Mouse (Mus musculus) myocyte (in vitro differentiated cells): ENCODE data around the gene Stat5a. TPM values are rescaled to one million over a fixed set of nuclear protein-coding genes. Genes with fewer than 3 reads are reported as not detected.

Source experiments
- H3K27me3 ChIP-seq: one replicate; pipeline ENCODE4 v1.6.1; 2011; ENCODE audit not compliant: control insufficient read depth, insufficient read depth, insufficient read length
- H3K36me3 ChIP-seq: one replicate; pipeline ENCODE4 v1.6.1; 2011; ENCODE audit not compliant: control insufficient read depth, insufficient read depth
- H3K4me2 ChIP-seq: one replicate; pipeline ENCODE4 v1.6.1; 2011; ENCODE audit warnings: low read depth, control low read depth
- H3K4me3 ChIP-seq: one replicate; pipeline ENCODE4 v1.5.1; 2011; ENCODE audit warnings: mild to moderate bottlenecking, control low read depth, moderate library complexity
- H3K79me2 ChIP-seq: one replicate; pipeline ENCODE4 v1.6.1; 2011; ENCODE audit not compliant: control insufficient read depth, insufficient read depth
- H3ac ChIP-seq: one replicate; pipeline ENCODE4 v1.6.1; 2011; ENCODE audit not compliant: control insufficient read depth, insufficient read length
- CEBPB ChIP-seq: IDR thresholded peaks from 2 replicates; pipeline ENCODE4 v1.6.1; 2011; ENCODE audit warnings: mild to moderate bottlenecking, moderate library complexity; ENCODE audit not compliant: poor library complexity, insufficient read depth, severe bottlenecking
- E2F4 ChIP-seq: IDR thresholded peaks from one replicate; pipeline ENCODE4 v1.6.1; 2011; ENCODE audit warnings: mild to moderate bottlenecking, control low read depth, moderate library complexity; ENCODE audit not compliant: insufficient read depth
- MAX ChIP-seq: IDR thresholded peaks from one replicate; pipeline ENCODE4 v1.6.1; 2011; ENCODE audit warnings: low read depth, mild to moderate bottlenecking, control low read depth
- MYOD1 ChIP-seq, 3 experiments: IDR thresholded peaks; one replicate each; pipeline ENCODE4 v1.6.1; 2011; ENCODE audit warnings: control low read depth in 2 of 3, low read depth in 2 of 3, mild to moderate bottlenecking in 2 of 3, moderate library complexity in 1 of 3; ENCODE audit not compliant: insufficient read length in 2 of 3, control insufficient read depth in 1 of 3
- MYOG ChIP-seq, 3 experiments: IDR thresholded peaks; one replicate each; pipeline ENCODE4 v1.6.1; 2011; ENCODE audit warnings: control low read depth in 2 of 3, low read depth in 2 of 3, mild to moderate bottlenecking in 2 of 3; ENCODE audit not compliant: insufficient read length in 2 of 3, control insufficient read depth in 1 of 3, insufficient read depth in 1 of 3
- POLR2A ChIP-seq: IDR thresholded peaks from one replicate; pipeline ENCODE4 v1.6.1; 2011; ENCODE audit warnings: low read depth, mild to moderate bottlenecking, control low read depth, moderate library complexity; ENCODE audit not compliant: insufficient read length
- POLR2AphosphoS2 ChIP-seq: IDR thresholded peaks from one replicate; pipeline ENCODE4 v1.6.1; 2011; ENCODE audit warnings: low read depth, control low read depth; ENCODE audit not compliant: insufficient read length
- REST ChIP-seq: IDR thresholded peaks from one replicate; pipeline ENCODE4 v1.6.1; 2011; ENCODE audit warnings: mild to moderate bottlenecking, control low read depth, moderate library complexity; ENCODE audit not compliant: insufficient read depth, insufficient read length
- SRF ChIP-seq: IDR thresholded peaks from one replicate; pipeline ENCODE4 v1.6.1; 2011; ENCODE audit warnings: low read depth; ENCODE audit not compliant: control insufficient read depth, insufficient read length
- TCF12 ChIP-seq: IDR thresholded peaks from one replicate; pipeline ENCODE4 v1.6.1; 2011; ENCODE audit warnings: mild to moderate bottlenecking, control low read depth; ENCODE audit not compliant: poor library complexity, insufficient read depth, severe bottlenecking
- TCF3 ChIP-seq: IDR thresholded peaks from one replicate; pipeline ENCODE4 v1.6.1; 2011; ENCODE audit warnings: low read depth, control low read depth; ENCODE audit not compliant: insufficient read length
- USF1 ChIP-seq: IDR thresholded peaks from one replicate; pipeline ENCODE4 v1.6.1; 2011; ENCODE audit warnings: low read depth, mild to moderate bottlenecking, control low read depth, moderate library complexity
- polyA plus RNA-seq: library from polyadenylated mRNA; unstranded; fragments of >200 nt; fragmentation: generic; extraction: Trizol; gene quantifications from one replicate; pipeline ENCODE4 v1.2.1, GENCODE M21; 2012; ENCODE audit warnings: missing spikeins

Stat5a gene
- polyA plus RNA-seq, 1 experiment = 27.2 TPM

DNA sequence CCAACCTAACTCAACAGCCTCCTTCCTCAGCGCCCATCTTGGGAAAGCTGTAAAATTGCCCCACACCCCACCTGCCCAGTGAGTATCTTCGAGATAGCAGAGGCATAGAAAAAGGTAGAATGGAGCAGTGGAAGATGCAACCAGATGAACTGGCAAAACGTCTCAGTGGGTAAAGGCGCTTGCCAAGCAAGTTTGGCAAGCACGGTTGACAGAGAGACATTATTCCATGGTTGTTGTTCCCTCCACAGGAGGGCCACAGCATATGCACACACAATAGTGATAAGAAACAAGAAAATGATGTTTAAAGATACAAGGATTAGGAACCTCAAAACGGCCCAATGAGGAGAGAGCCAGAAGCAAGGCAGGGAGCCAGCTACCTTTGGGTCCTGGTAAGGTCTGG lies 1.2 kb upstream of the Stat5a start:
- peaks cover 17% of the 10 kb centered on the region for H3K27me3 ChIP-seq

DNA sequence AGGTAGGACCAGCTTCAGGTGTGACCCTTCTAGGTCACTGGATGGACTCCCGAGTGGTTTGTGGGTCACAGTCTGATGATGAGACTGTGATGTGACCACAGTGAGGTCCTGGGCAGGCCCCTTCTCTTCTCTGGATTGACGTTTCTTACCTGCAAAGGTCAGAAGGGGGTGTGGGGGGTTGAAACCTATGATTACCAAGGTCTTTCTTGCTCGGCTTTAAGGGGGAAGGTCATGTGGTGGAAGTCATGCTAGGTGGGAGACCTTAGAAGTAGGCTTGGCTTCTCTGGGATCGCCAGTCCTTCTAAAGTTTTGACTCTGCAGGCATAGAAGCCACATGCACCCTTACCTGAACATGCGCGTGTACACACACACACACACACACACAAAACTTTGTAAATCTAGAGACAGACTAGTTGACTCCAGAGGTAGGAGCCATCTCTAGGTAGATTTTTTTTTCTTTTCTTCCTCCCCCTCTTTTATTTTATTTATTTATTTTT lies 476 bp downstream of the Stat5a start:
- Histone ChIP-seq H3K4me2 (peak overlapping the region; percentile 97), H3K4me3 (peak overlapping the region; percentile 39), H3K27me3 (peaks cover 12% of the 10 kb centered on the region), H3K36me3 (no peaks in the 10 kb centered on the region), H3K79me2 (no peaks in the 10 kb centered on the region), H3ac (peak overlapping the region; percentile 10)
- no peak for TF ChIP-seq MAX
- no peak for TF ChIP-seq USF1
- no peak for TF ChIP-seq MYOD1 (IDR thresholded peaks at IDR 0.05; ENCODE audit: control insufficient read depth in 1 of 3, insufficient read length in 2 of 3, low read depth in 2 of 3)
- TF ChIP-seq POLR2AphosphoS2 = no peak
- no peak for TF ChIP-seq TCF3
- TF ChIP-seq MYOG (IDR thresholded peaks at IDR 0.05; ENCODE audit: control insufficient read depth in 1 of 3, insufficient read depth in 1 of 3, insufficient read length in 2 of 3, low read depth in 2 of 3) = no peak
- TF ChIP-seq REST = no peak
- no peak for TF ChIP-seq CEBPB
- TF ChIP-seq TCF12 = no peak
- TF ChIP-seq POLR2A = no peak
- TF ChIP-seq E2F4 = no peak
- no peak for TF ChIP-seq SRF

More for the DNA sequence above, 1.2 kb upstream of the Stat5a start:
- H3K79me2 ChIP-seq = no peaks in the 10 kb centered on the region
- H3ac ChIP-seq = no peak overlapping the region
- no peak overlapping the region for H3K4me2 ChIP-seq
- no peak overlapping the region for H3K4me3 ChIP-seq
- TF ChIP-seq POLR2AphosphoS2 (no peak), MYOD1 (IDR thresholded peaks at IDR 0.05; ENCODE audit: control insufficient read depth in 1 of 3, insufficient read length in 2 of 3, low read depth in 2 of 3) (no peak), E2F4 (no peak), SRF (no peak)
- H3K36me3 ChIP-seq = no peaks in the 10 kb centered on the region

DNA sequence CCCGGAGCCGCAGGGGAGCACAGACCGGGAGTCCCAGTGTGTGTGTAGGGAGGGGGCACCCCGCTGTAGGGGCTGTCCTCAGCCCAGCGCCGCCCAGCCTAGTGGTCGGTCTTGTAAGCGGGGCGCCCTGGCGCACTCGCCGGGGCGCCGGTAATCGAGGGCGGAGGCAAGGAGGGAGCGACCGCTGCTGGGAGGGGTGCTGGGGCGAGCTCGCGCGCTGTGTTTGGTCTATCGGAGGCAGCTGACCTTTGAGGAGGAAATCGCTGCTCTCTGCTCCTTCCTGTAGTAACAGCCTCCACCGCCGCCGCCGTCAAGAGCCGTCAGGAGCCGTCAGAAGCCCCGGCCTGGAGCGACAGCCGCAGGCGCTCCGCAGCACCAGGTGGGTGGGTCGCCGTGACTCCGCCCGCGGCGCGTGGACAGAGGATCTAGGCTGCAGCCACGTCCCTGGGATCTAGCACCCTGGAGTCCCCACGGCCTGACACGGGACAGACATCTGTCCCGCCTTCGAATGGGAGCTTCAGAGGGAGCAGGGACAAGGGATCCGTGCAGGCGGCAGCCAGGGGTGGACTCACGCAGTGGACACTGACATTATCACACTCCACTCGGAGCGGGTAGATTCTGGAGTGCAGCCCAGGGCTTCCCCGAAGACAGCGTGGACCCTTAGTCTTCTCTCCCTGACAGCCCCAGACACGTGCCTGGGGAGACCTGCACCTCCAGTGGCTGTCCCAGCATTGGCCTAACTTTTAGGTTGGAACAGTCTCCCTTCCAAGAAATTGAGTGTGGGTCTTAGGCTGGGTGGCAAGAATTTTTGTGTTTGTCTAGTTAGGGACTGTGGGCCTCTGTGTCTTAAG lies 1.3 kb downstream of the Stat5a start:
- Histone ChIP-seq H3K27me3 (peaks cover 6% of the 10 kb centered on the region), H3K4me3 (peak overlapping the region; percentile 39), H3K4me2 (peak overlapping the region; percentile 93), H3ac (peak overlapping the region; percentile 10), H3K36me3 (no peaks in the 10 kb centered on the region), H3K79me2 (no peaks in the 10 kb centered on the region)
- TF ChIP-seq MYOD1 (IDR thresholded peaks at IDR 0.05; ENCODE audit: control insufficient read depth in 1 of 3, insufficient read length in 2 of 3, low read depth in 2 of 3) (peak in 2 of 3 experiments; percentile 51 to 70), SRF (no peak), POLR2AphosphoS2 (no peak), TCF12 (no peak), USF1 (peak; percentile 41), E2F4 (no peak), POLR2A (peak; percentile 61), MYOG (IDR thresholded peaks at IDR 0.05; ENCODE audit: control insufficient read depth in 1 of 3, insufficient read depth in 1 of 3, insufficient read length in 2 of 3, low read depth in 2 of 3) (peak in 2 of 3 experiments; percentile 5 to 42)

DNA sequence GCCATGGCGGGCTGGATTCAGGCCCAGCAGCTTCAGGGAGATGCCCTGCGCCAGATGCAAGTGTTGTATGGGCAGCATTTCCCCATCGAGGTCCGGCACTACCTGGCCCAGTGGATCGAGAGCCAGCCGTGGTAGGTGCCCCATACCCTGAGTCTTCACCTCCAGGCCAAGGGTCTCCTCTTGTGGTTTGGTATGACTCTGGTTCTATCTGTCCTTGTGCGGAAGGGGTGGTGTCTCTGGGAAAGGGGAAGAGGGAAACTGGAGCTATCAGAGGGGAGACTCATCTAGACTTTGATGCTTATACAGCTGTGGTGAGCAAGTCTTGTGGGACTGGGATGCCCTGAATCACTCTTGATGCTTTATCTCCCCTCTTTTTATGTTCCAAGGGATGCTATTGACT lies 2.2 kb downstream of the Stat5a start:
- peak overlapping the region; percentile 39 for H3K4me3 ChIP-seq

DNA sequence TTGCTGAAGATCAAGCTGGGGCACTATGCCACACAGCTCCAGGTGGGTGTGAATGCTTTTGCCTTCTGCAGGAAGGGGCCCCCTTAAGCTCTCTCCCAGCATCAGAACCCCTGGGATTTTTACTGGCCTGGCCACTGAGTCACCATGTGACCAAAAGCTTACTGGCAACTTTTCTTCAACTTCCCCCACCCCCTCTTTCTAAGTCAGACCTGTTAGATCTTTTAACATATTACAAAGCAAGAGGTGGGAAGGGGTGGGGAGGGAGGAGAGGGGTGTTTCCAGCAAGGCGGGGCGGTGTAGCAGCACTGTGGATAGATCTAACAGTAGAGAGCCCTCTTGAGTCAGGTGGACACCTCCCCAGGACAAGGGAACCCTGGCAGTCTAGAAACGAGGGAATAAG lies 2.7 kb downstream of the Stat5a start:
- TF ChIP-seq USF1 (peak; percentile 46), MAX (no peak), REST (no peak)
- H3K79me2 ChIP-seq = no peaks in the 10 kb centered on the region
- peak overlapping the region; percentile 39 for H3K4me3 ChIP-seq
- no peaks in the 10 kb centered on the region for H3K36me3 ChIP-seq
- peak overlapping the region; percentile 93 for H3K4me2 ChIP-seq
- H3K27me3 ChIP-seq = no peaks in the 10 kb centered on the region
- H3ac ChIP-seq = no peak overlapping the region

More for the DNA sequence above, 2.2 kb downstream of the Stat5a start:
- H3K36me3 ChIP-seq = no peaks in the 10 kb centered on the region
- no peak overlapping the region for H3ac ChIP-seq
- H3K4me2 ChIP-seq = peak overlapping the region; percentile 93
- TF ChIP-seq USF1 = no peak
- peak in 1 of 3 experiments; percentile 28 for TF ChIP-seq MYOD1 (IDR thresholded peaks at IDR 0.05; ENCODE audit: control insufficient read depth in 1 of 3, insufficient read length in 2 of 3, low read depth in 2 of 3)
- TF ChIP-seq POLR2AphosphoS2 = no peak
- no peak for TF ChIP-seq E2F4
- no peak for TF ChIP-seq TCF3
- H3K79me2 ChIP-seq = no peaks in the 10 kb centered on the region
- no peaks in the 10 kb centered on the region for H3K27me3 ChIP-seq
